Mouse (Mus musculus): ENCODE measurements around the gene Arhgef12.

GRCm38 (mm10) chr9:42997526-42997925, 109.5 kb downstream of the Arhgef12 start:
- no peak for TF ChIP-seq CTCF (IDR thresholded peaks at IDR 0.05; ENCODE audit: extremely low read depth, insufficient read depth, low read length)
- no peak for TF ChIP-seq POLR2A (IDR thresholded peaks at IDR 0.05; ENCODE audit: extremely low read depth, insufficient read depth, low read length)

Measured in cortical plate, adult 2 months (tissue).